Mouse (Mus musculus) kidney, adult 2 months (tissue): ENCODE measurements at regions not wholly inside any gene's neighbourhood (a gene's known extent, or its start where the extent isn't known, plus 50 kb on each side); places are given as distances from the start of the nearest gene placed in this dataset.

Source experiments
- CTCF ChIP-seq: fragments of 200-500 bp; conservative IDR thresholded peaks from 2 replicates; pipeline ENCODE4 v1.5.1; 2011; ENCODE audit warnings: low read depth, mild to moderate bottlenecking, control low read depth, low read length, moderate library complexity, mixed read lengths; ENCODE audit not compliant: insufficient read depth, insufficient read length
- POLR2A ChIP-seq: fragments of 200-500 bp; IDR thresholded peaks from one replicate; pipeline ENCODE4 v1.6.1; 2011; ENCODE audit warnings: low read depth, low read length, control low read depth

DNA sequence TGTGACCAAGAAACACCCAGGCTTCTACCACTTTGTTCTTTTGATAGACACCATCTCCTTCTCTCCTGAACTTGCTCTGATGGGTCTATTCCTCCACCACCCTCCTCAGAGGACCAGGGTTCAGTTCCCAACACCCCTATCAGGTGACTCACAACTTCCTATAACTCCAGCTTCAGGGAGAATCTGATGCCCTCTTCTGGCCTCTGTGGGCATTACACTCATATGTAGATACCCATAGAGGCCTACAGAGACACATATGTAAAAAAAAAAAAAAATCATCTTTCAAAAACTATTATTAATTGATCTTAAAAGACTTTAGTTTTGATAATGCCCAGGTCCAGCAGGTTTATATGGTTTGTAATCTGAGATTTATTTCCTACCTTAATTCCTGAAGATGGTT lies 505.9 kb upstream of the Tmem132c start:
- TF ChIP-seq CTCF (no peak), POLR2A (no peak)
